Mouse (Mus musculus): ENCODE measurements around the gene Scgb1a1. TPM values are rescaled to one million over a fixed set of nuclear protein-coding genes. Genes with fewer than 3 reads are reported as not detected.

The Scgb1a1 gene
- polyA plus RNA-seq, 1 experiment: not detected

DNA sequence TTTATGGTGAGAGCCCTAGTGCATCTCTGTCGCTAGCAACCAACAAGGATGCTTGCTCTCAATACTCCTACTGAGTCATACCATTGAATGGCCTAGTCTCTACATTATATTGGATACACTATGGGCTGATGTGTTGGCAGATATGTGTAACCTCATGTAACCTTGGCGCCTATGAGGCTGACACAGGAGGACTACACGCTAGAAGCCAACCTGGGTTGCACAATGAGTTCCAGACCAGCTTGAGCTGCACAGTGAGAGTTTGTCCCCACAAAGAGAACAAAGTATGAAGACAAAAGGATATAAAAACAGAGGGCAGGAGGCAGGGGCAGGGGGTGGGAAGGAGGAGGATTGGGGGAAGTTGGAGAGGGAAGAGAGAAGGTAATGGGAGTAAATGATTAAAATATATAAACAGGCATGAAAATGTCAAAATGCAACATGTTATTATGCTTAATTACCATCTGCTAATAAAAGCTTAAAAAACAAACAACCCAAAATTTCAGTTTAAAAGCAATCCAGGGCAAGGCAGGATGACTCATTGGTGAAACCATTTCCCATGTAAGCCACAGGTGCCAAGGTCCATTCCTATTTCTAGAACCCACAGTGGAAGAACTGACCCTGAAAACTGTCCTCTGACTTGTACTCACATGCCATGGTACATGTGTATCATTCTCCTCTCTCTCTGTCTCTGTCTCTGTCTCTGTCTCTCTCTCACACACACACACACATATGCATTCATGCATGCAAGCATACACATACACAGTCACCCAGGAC is 32.1 kb upstream of the Scgb1a1 start:
- no peak for TF ChIP-seq GATA1 (IDR thresholded peaks at IDR 0.05; ENCODE audit: low read length)
- no peak for TF ChIP-seq TAL1 (IDR thresholded peaks at IDR 0.05; ENCODE audit: low read length)
- no peaks in the 10 kb centered on the region for H3K4me1 ChIP-seq (ENCODE audit: control insufficient read depth)
- H3K27me3 ChIP-seq (ENCODE audit: control insufficient read depth): no peaks in the 10 kb centered on the region
- peaks cover 20% of the 10 kb centered on the region for H3K36me3 ChIP-seq (ENCODE audit: control insufficient read depth)
- H3K9me3 ChIP-seq (ENCODE audit: control insufficient read depth, low read length): no peaks in the 10 kb centered on the region
- H3K4me3 ChIP-seq (replicated peaks): no peak overlapping the region

- peaks cover 41% of the 10 kb centered on the region for H3K36me3 ChIP-seq (ENCODE audit: control insufficient read depth)
- H3K4me3 ChIP-seq (replicated peaks): no peak overlapping the region
- no peak for TF ChIP-seq TAL1 (IDR thresholded peaks at IDR 0.05; ENCODE audit: low read length)
- TF ChIP-seq GATA1 (IDR thresholded peaks at IDR 0.05; ENCODE audit: low read length): no peak
- no peaks in the 10 kb centered on the region for H3K4me1 ChIP-seq (ENCODE audit: control insufficient read depth)
- no peaks in the 10 kb centered on the region for H3K9me3 ChIP-seq (ENCODE audit: control insufficient read depth, low read length)
- no peaks in the 10 kb centered on the region for H3K27me3 ChIP-seq (ENCODE audit: control insufficient read depth)
Observed at GRCm38 (mm10) chr19:9117275-9117674, 29.5 kb upstream of the Scgb1a1 start.

DNA sequence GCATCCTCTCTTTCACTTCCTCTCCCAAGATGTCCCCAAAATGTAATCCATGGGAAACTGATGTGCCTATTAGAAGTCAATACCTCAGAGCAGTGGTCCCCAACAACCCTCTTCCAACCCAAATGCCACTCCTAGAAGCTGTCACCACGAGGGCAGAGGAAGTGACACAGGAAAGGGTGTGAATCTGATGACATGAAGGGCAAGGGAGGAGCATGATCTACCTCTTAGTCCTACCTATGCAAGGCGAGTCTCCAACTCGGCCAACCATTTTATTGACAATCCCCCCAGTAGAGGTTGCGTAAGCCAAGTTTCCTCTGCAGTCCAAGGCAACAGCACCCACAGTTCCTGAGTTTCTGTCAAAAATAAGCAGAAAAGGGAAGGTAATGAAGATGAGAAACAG is 28.5 kb upstream of the Scgb1a1 start:
- Histone ChIP-seq H3K4me3 (replicated peaks) (no peak overlapping the region), H3K9me3 (ENCODE audit: control insufficient read depth, low read length) (no peaks in the 10 kb centered on the region), H3K4me1 (ENCODE audit: control insufficient read depth) (no peaks in the 10 kb centered on the region), H3K36me3 (ENCODE audit: control insufficient read depth) (peaks cover 44% of the 10 kb centered on the region), H3K27me3 (ENCODE audit: control insufficient read depth) (no peaks in the 10 kb centered on the region)
- TF ChIP-seq GATA1 (IDR thresholded peaks at IDR 0.05; ENCODE audit: low read length) (no peak), TAL1 (IDR thresholded peaks at IDR 0.05; ENCODE audit: low read length) (no peak)

GRCm38 (mm10) chr19:9112043-9112442 is 24.3 kb upstream of the Scgb1a1 start:
- TF ChIP-seq GATA1 (IDR thresholded peaks at IDR 0.05; ENCODE audit: low read length) (no peak), TAL1 (IDR thresholded peaks at IDR 0.05; ENCODE audit: low read length) (no peak)
- no peaks in the 10 kb centered on the region; the same call in 1 of the 2 replicates for H3K4me1 ChIP-seq (ENCODE audit: control insufficient read depth)
- H3K36me3 ChIP-seq (ENCODE audit: control insufficient read depth): peaks cover 35% of the 10 kb centered on the region
- H3K4me3 ChIP-seq (replicated peaks): no peak overlapping the region
- H3K9me3 ChIP-seq (ENCODE audit: control insufficient read depth, low read length): no peaks in the 10 kb centered on the region
- no peaks in the 10 kb centered on the region for H3K27me3 ChIP-seq (ENCODE audit: control insufficient read depth)

GRCm38 (mm10) chr19:9110182-9110869 is 22.6 kb upstream of the Scgb1a1 start:
- TF ChIP-seq GATA1 (IDR thresholded peaks at IDR 0.05; ENCODE audit: low read length) (no peak), TAL1 (IDR thresholded peaks at IDR 0.05; ENCODE audit: low read length) (no peak)
- Histone ChIP-seq H3K27me3 (ENCODE audit: control insufficient read depth) (no peaks in the 10 kb centered on the region), H3K36me3 (ENCODE audit: control insufficient read depth) (peaks cover 28% of the 10 kb centered on the region), H3K9me3 (ENCODE audit: control insufficient read depth, low read length) (no peaks in the 10 kb centered on the region), H3K4me1 (ENCODE audit: control insufficient read depth) (peaks cover 3% of the 10 kb centered on the region; the same call in 1 of the 2 replicates), H3K4me3 (replicated peaks) (no peak overlapping the region)

- Histone ChIP-seq H3K36me3 (ENCODE audit: control insufficient read depth) (peaks cover 14% of the 10 kb centered on the region), H3K4me1 (ENCODE audit: control insufficient read depth) (peaks cover 3% of the 10 kb centered on the region; the same call in 1 of the 2 replicates), H3K9me3 (ENCODE audit: control insufficient read depth, low read length) (no peaks in the 10 kb centered on the region), H3K4me3 (replicated peaks) (no peak overlapping the region), H3K27me3 (ENCODE audit: control insufficient read depth) (no peaks in the 10 kb centered on the region)
- TF ChIP-seq GATA1 (IDR thresholded peaks at IDR 0.05; ENCODE audit: low read length): no peak
- TF ChIP-seq TAL1 (IDR thresholded peaks at IDR 0.05; ENCODE audit: low read length): no peak
Observed at GRCm38 (mm10) chr19:9108536-9108935, 20.8 kb upstream of the Scgb1a1 start.

DNA sequence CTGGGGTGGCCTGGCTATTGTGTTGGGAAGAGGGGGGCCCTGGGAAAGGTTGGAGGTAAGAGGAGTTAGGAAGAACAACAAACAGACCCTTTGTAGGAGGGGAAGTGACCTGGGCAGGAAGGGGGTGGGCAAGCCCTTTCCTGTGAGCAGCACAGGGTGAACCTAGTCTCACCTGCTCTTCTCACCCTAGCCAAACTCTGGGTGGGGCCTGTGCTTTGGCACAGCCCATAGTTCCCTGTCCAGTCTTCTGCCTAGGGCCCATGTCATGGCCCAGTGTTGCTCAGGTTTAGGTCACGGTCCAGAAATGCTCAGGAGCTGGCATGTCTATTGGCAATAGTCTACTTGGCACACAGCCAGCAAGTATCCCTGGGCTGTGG is 19.6 kb upstream of the Scgb1a1 start:
- no peaks in the 10 kb centered on the region for H3K9me3 ChIP-seq (ENCODE audit: control insufficient read depth, low read length)
- H3K4me1 ChIP-seq (ENCODE audit: control insufficient read depth): peaks cover 3% of the 10 kb centered on the region; the same call in 1 of the 2 replicates
- peaks cover 3% of the 10 kb centered on the region for H3K36me3 ChIP-seq (ENCODE audit: control insufficient read depth)
- H3K27me3 ChIP-seq (ENCODE audit: control insufficient read depth): no peaks in the 10 kb centered on the region
- H3K4me3 ChIP-seq (replicated peaks): no peak overlapping the region
- TF ChIP-seq GATA1 (IDR thresholded peaks at IDR 0.05; ENCODE audit: low read length) (no peak), TAL1 (IDR thresholded peaks at IDR 0.05; ENCODE audit: low read length) (no peak)

DNA sequence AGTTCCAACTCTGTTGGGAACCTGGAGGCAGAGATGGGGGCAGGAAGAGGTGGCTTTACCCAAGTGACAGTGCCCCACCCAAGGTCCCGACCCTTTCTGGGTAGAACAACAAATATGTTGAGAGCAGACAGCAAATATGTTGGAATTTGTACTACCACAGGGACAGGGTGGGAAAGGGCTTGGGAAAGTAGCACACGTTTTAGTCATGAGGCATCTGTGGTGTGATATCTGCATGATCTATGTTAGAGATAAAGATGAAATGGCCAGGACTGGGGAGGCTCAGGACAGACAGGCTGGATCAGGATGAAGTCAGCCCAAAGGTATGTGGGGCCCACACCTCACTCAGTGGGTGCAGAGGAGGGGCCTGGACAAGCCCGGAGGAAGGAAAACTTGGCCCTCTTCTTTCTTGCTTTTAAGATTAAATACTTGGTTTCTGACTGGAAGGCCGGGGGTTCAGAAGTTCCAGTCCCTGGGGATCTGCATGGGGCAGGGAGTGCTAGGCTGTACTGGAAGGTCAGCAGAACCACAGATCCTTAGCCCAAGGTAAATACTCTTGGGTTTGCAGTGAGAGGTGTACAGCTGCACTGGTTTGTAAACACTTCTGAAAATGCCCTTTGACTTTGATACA is 19.1 kb upstream of the Scgb1a1 start:
- no peak overlapping the region for H3K4me3 ChIP-seq (replicated peaks)
- TF ChIP-seq GATA1 (IDR thresholded peaks at IDR 0.05; ENCODE audit: low read length): no peak
- TF ChIP-seq TAL1 (IDR thresholded peaks at IDR 0.05; ENCODE audit: low read length): no peak
- H3K36me3 ChIP-seq (ENCODE audit: control insufficient read depth): no peaks in the 10 kb centered on the region
- peaks cover 3% of the 10 kb centered on the region; the same call in 1 of the 2 replicates for H3K4me1 ChIP-seq (ENCODE audit: control insufficient read depth)
- no peaks in the 10 kb centered on the region for H3K27me3 ChIP-seq (ENCODE audit: control insufficient read depth)
- no peaks in the 10 kb centered on the region for H3K9me3 ChIP-seq (ENCODE audit: control insufficient read depth, low read length)

DNA sequence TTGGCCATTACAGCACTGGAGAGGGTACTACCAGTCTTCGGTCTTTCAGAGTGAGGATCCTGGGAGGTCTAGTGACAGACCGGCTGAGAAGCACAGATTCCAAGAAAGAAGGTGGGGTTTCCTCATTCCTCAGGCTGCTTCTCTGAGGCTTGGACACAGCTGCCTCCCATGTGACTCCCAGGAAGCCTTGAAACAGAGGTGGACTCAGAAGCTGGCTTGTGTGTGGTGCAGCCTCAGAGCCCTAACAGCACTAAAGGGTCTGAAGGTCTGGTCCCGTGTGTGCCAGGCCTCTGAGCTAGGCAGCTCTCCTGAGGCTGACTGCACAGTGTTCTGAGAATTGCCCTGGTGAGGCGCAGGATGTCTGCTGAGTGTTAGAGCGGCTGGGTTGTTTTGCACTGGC is 18.3 kb upstream of the Scgb1a1 start:
- no peaks in the 10 kb centered on the region for H3K27me3 ChIP-seq (ENCODE audit: control insufficient read depth)
- no peak for TF ChIP-seq GATA1 (IDR thresholded peaks at IDR 0.05; ENCODE audit: low read length)
- TF ChIP-seq TAL1 (IDR thresholded peaks at IDR 0.05; ENCODE audit: low read length): no peak
- no peaks in the 10 kb centered on the region for H3K9me3 ChIP-seq (ENCODE audit: control insufficient read depth, low read length)
- H3K4me3 ChIP-seq (replicated peaks): no peak overlapping the region
- peaks cover 3% of the 10 kb centered on the region; the same call in 1 of the 2 replicates for H3K4me1 ChIP-seq (ENCODE audit: control insufficient read depth)
- no peaks in the 10 kb centered on the region for H3K36me3 ChIP-seq (ENCODE audit: control insufficient read depth)
